Mouse (Mus musculus): ENCODE data around the gene Rab6b. TPM values are rescaled to one million over a fixed set of nuclear protein-coding genes. Genes with fewer than 3 reads are reported as not detected.
A peak's percentile ranks its signal among the peaks of the same experiment; 100 is the strongest.

Gene Rab6b
- polyA plus RNA-seq, 1 experiment from 2014 or later, result 0.43 TPM

- H3K36me3 ChIP-seq, result no peaks in the 10 kb centered on the region
- WGBS (ENCODE audit: insufficient replicate concordance), result 28% methylated on average over 7 of the region's 7 CpGs
- no peak overlapping the region for H3K9ac ChIP-seq
- H3K27ac ChIP-seq, result peak overlapping the region; percentile 67
- H3K9me3 ChIP-seq (replicated peaks), result no peaks in the 10 kb centered on the region
- peaks cover 10% of the 10 kb centered on the region; the same call in 1 of the 2 replicates for H3K27me3 ChIP-seq (replicated peaks)
- ATAC-seq, result no peak
- H3K4me1 ChIP-seq, result peaks cover 25% of the 10 kb centered on the region
- no peak overlapping the region for H3K4me2 ChIP-seq
- no peak overlapping the region for H3K4me3 ChIP-seq
These were observed 122.5 kb downstream of the Rab6b start for GRCm38 (mm10) chr9:103234059-103234458.

GRCm38 (mm10) chr9:103234565-103235165, 123.1 kb downstream of the Rab6b start:
- 47% methylated on average over 7 of the region's 7 CpGs for WGBS (ENCODE audit: insufficient replicate concordance)
- Histone ChIP-seq H3K4me3 (no peak overlapping the region), H3K9me3 (replicated peaks) (no peaks in the 10 kb centered on the region), H3K27me3 (replicated peaks) (peaks cover 6% of the 10 kb centered on the region; the same call in 1 of the 2 replicates), H3K27ac (peak overlapping the region; percentile 67), H3K9ac (no peak overlapping the region), H3K4me1 (peaks cover 25% of the 10 kb centered on the region), H3K4me2 (no peak overlapping the region), H3K36me3 (no peaks in the 10 kb centered on the region)
- peak; percentile 42 for ATAC-seq

Other genes starting within 250 kb of the Rab6b start
- 1.6 and 1.7 TPM in 2 replicates for gene Slco2a1, start 123.1 kb upstream of the Rab6b start, polyA plus RNA-seq (2016; fragmentation: Nextera tagmentation; extraction: Ambion mirVana)
- gene Srprb, start 90.3 kb downstream of the Rab6b start, polyA plus RNA-seq (2016; fragmentation: Nextera tagmentation; extraction: Ambion mirVana), result 30.3 and 31.5 TPM in 2 replicates
- 4.9 and 5.2 TPM in 2 replicates for gene Gm20425, start 118.5 kb downstream of the Rab6b start, polyA plus RNA-seq (2016; fragmentation: Nextera tagmentation; extraction: Ambion mirVana)
- gene Trf, start 118.7 kb downstream of the Rab6b start, polyA plus RNA-seq (2016; fragmentation: Nextera tagmentation; extraction: Ambion mirVana), result 2,820 and 2,901 TPM in 2 replicates
- gene 1300017J02Rik, start 193.3 kb downstream of the Rab6b start, polyA plus RNA-seq (2016; fragmentation: Nextera tagmentation; extraction: Ambion mirVana), result 29.7 and 33.1 TPM in 2 replicates
- gene Topbp1, start 193.4 kb downstream of the Rab6b start, polyA plus RNA-seq (2016; fragmentation: Nextera tagmentation; extraction: Ambion mirVana), result 69.8 and 74.1 TPM in 2 replicates